Mouse (Mus musculus) central nervous system, embryonic 11.5 days (tissue): ENCODE data around the gene 1190007I07Rik. TPM values are rescaled to one million over a fixed set of nuclear protein-coding genes. Genes with fewer than 3 reads are reported as not detected.

ENCODE experiments used
- polyA plus RNA-seq: library from polyadenylated mRNA; depleted of rRNA; stranded (reverse); fragments of >200 nt; gene quantifications from 2 replicates; pipeline ENCODE4 v1.2.3, GENCODE M21; 2012; rRNA removed

The 1190007I07Rik gene
- polyA plus RNA-seq = 25.5 and 34.1 TPM in 2 replicates

GRCm38 (mm10) chr10:82622671-82623552 lies at the start of gene 1190007I07Rik:
1190007I07Rik (minus strand) TSS chr10:82623228.

GRCm38 (mm10) chr10:82629586-82630255 lies 6.7 kb upstream of the 1190007I07Rik start, which contains the start of gene Tdg:
Tdg (plus strand) TSS chr10:82629828.

Other genes starting within 250 kb of the 1190007I07Rik start
- not detected in 2 replicates for gene Gm1553, start 130.6 kb downstream of the 1190007I07Rik start, polyA plus RNA-seq
- 160 and 171 TPM in 2 replicates for gene Tdg, start 6.6 kb upstream of the 1190007I07Rik start, polyA plus RNA-seq
- 1.9 and 5.5 TPM in 2 replicates for gene Glt8d2, start 67.4 kb upstream of the 1190007I07Rik start, polyA plus RNA-seq
- 21.2 and 29.7 TPM in 2 replicates for gene Hcfc2, start 72.9 kb upstream of the 1190007I07Rik start, polyA plus RNA-seq
- 69.1 and 72.5 TPM in 2 replicates for gene Nfyb, start 140.9 kb upstream of the 1190007I07Rik start, polyA plus RNA-seq
- gene Txnrd1, start 210.7 kb upstream of the 1190007I07Rik start, polyA plus RNA-seq = 117 and 122 TPM in 2 replicates
- 1.5 and 3.4 TPM in 2 replicates for gene Eid3, start 243.4 kb upstream of the 1190007I07Rik start, polyA plus RNA-seq